Mouse (Mus musculus) G1E (cell line): Measurements from ENCODE around the gene Lct.

ENCODE experiments used
- CTCF ChIP-seq: IDR thresholded peaks from 2 replicates; pipeline ENCODE4 v1.5.1; 2012; ENCODE audit warnings: low read depth, low read length, inconsistent platforms, mixed read lengths
- GATA1 ChIP-seq: IDR thresholded peaks from 2 replicates; pipeline ENCODE4 v1.6.1; 2012; ENCODE audit warnings: borderline replicate concordance, low read length, inconsistent platforms, mixed read lengths
- POLR2AphosphoS5 ChIP-seq: IDR thresholded peaks from 2 replicates; pipeline ENCODE4 v1.6.1; 2012; ENCODE audit warnings: low read depth, low read length, inconsistent platforms; ENCODE audit not compliant: insufficient replicate concordance

DNA sequence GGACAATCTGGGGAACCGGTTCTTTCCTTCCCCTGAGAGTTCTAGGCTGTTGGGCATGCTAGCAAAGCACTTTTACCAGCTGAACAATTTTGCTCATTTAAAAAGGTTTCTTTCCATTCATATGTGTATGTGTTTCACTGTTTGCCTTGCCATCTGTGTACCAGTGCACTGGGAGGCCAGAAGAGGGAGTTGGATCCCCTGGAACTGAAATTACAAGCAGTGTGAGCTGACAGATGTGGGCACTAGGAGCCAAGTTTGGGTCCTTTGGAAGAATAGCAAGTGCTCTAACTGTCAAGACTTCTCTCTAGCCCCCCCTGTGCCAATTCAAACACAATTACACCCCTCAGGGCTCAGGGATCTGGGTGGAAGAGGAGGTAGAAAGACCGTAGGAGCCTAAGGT is 3.3 kb downstream of the Lct start:
- TF ChIP-seq CTCF (no peak), GATA1 (no peak), POLR2AphosphoS5 (no peak)
